Mouse (Mus musculus) testis, adult 10 weeks (tissue): ENCODE results near the gene Meig1. TPM values are rescaled to one million over a fixed set of nuclear protein-coding genes. Genes with fewer than 3 reads are reported as not detected.

Source experiments
- polyA plus RNA-seq: library from polyadenylated mRNA; stranded (reverse); fragments of 350-450 nt; fragmentation: Illumina TruSeq; extraction: RNeasy Lipid Tissue Mini Kit (QIAGEN cat#74804); gene quantifications from one replicate; pipeline ENCODE4 v1.2.3, GENCODE M21; 2014; ENCODE audit warnings: low read depth, low replicate concordance

Gene Meig1
- polyA plus RNA-seq, result 7,123 TPM

DNA sequence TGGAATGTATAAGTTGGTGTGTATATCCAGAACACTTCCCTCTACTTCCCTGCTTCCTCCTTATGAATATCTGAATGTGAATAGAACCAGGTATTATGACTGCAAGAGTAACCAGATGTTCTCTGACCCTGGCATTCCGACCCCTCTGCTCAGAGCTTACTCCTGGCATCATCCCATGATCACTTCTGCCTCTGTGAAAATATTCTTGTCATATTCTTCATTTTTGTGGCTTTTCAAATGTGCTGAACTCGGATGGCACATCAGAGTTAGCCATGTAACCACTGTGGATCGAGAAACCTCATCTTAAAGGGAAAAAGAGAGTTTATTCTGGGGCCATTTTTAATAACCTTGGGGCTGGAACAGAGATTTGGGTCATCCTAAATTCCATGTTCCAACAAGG lies at the start of gene Meig1:
Gene Meig1 (minus strand): TSS at position 101 of the 400 bp plus-strand sequence.

DNA sequence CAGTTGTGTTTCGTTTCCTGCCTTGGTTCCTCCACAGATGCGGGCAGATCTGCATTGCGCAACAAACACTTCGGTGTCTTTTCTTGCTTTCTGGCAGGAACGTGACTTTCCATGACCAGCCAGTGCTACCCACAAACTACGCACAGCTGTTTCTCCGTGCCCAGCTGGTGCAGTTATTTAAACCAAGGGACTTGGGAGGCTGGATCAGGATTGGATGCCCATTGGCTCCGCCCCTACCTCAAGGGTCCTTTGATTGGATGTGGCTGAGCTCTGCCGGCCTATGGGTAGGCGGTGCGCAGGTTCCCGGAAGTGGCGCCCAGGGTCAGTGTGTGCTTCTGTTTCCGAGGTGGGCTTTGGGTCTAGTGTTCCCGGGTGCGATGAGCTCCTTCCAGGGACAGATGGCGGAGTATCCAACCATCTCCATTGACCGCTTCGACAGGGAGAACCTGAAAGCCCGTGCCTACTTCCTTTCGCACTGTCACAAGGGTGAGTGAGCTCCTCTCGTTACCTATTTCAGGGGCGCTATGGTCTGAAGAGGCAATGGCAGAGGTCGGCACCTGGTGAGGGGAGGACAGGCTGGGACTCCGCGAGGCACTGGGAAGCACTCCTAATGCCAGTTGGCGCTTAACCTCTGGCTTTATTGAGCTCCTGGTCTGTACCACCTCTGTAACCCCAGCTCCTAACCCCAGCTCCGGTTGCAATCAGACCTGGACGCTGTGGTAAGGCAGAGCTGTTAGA lies 1.6 kb upstream of the Meig1 start, which contains the start of gene Dclre1c:
Gene Dclre1c (plus strand): TSS at position 291 of the 738 bp plus-strand sequence.

DNA sequence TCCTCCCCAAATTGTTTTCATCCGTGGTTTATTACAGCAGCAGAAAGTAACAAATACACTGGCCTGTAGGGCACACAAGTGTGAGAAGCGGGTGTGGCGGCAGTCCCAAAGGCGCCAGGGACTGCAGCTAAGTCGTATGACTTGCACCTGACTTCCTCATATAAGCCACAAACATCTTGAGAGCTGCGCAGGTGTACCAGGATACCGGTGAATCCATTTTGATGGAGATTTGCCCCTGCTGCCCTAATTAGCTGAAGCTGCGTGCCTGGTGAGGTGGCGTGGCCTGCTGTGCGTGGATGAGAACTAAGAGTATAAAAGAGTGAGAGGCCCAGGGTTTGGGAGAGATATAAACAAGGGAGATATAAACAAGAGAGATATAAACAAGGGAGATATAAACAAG lies 25.3 kb downstream of the Meig1 start, which contains the start of gene Olah:
Gene Olah (minus strand): TSS at position 101 of the 400 bp plus-strand sequence.

Other genes with a start within 250 kb of the Meig1 start
- 85.6 TPM for gene Nmt2, start 138.4 kb downstream of the Meig1 start, polyA plus RNA-seq
- gene Rpp38, start 90.0 kb downstream of the Meig1 start, polyA plus RNA-seq, result 47.9 TPM
- gene Acbd7, start 86.5 kb downstream of the Meig1 start, polyA plus RNA-seq, result 2.1 TPM
- gene Olah, start 25.4 kb downstream of the Meig1 start, polyA plus RNA-seq, result 1.2 TPM
- 13.6 TPM for gene Dclre1c, start 1.5 kb upstream of the Meig1 start, polyA plus RNA-seq
- 78.1 TPM for gene Suv39h2, start 52.4 kb upstream of the Meig1 start, polyA plus RNA-seq
- 1.6 TPM for gene Gm45902, start 90.1 kb upstream of the Meig1 start, polyA plus RNA-seq
- gene Hspa14, start 90.2 kb upstream of the Meig1 start, polyA plus RNA-seq, result 28.7 TPM
- gene Cdnf, start 90.4 kb upstream of the Meig1 start, polyA plus RNA-seq, result 5.7 TPM
- 484 TPM for gene Fam107b, start 147.8 kb upstream of the Meig1 start, polyA plus RNA-seq